Mouse (Mus musculus): ENCODE measurements around the gene Etv6. TPM values are rescaled to one million over a fixed set of nuclear protein-coding genes. Genes with fewer than 3 reads are reported as not detected.

The Etv6 gene
- polyA plus RNA-seq, 1 experiment from 2014 or later, result 2.7 TPM

- no peak overlapping the region for H3K9ac ChIP-seq (ENCODE audit: low read depth, low read length)
- H3K27ac ChIP-seq (ENCODE audit: low read length), result no peak overlapping the region
- H3K27me3 ChIP-seq (ENCODE audit: control insufficient read depth, insufficient read depth, low read depth, low read length), result no peaks in the 10 kb centered on the region
- ATAC-seq (ENCODE audit: low read depth), result no peak
- WGBS (ENCODE audit: insufficient replicate concordance), result 60% methylated on average over 2 of the region's 2 CpGs
- H3K4me1 ChIP-seq (ENCODE audit: control insufficient read depth, low read depth, low read length), result no peaks in the 10 kb centered on the region
- H3K4me3 ChIP-seq (ENCODE audit: low read depth, low read length), result no peak overlapping the region
- H3K4me2 ChIP-seq (ENCODE audit: low read depth, low read length), result no peak overlapping the region
- no peaks in the 10 kb centered on the region for H3K36me3 ChIP-seq (ENCODE audit: control insufficient read depth, insufficient read depth)
- H3K9me3 ChIP-seq (replicated peaks; ENCODE audit: control insufficient read depth, low read length), result no peaks in the 10 kb centered on the region
Measured at GRCm38 (mm10) chr6:134026264-134026663, 9.2 kb upstream of the Etv6 start.

GRCm38 (mm10) chr6:134027022-134027421 is 8.5 kb upstream of the Etv6 start:
- no peak overlapping the region for H3K27ac ChIP-seq (ENCODE audit: low read length)
- 67% methylated on average over 4 of the region's 4 CpGs for WGBS (ENCODE audit: insufficient replicate concordance)
- no peaks in the 10 kb centered on the region for H3K4me1 ChIP-seq (ENCODE audit: control insufficient read depth, low read depth, low read length)
- no peak for ATAC-seq (ENCODE audit: low read depth)
- no peak overlapping the region for H3K4me2 ChIP-seq (ENCODE audit: low read depth, low read length)
- no peak overlapping the region for H3K9ac ChIP-seq (ENCODE audit: low read depth, low read length)
- H3K36me3 ChIP-seq (ENCODE audit: control insufficient read depth, insufficient read depth), result no peaks in the 10 kb centered on the region
- no peak overlapping the region for H3K4me3 ChIP-seq (ENCODE audit: low read depth, low read length)
- no peaks in the 10 kb centered on the region for H3K9me3 ChIP-seq (replicated peaks; ENCODE audit: control insufficient read depth, low read length)
- no peaks in the 10 kb centered on the region for H3K27me3 ChIP-seq (ENCODE audit: control insufficient read depth, insufficient read depth, low read depth, low read length)

- Histone ChIP-seq H3K9ac (ENCODE audit: low read depth, low read length) (no peak overlapping the region), H3K9me3 (replicated peaks; ENCODE audit: control insufficient read depth, low read length) (no peaks in the 10 kb centered on the region), H3K36me3 (ENCODE audit: control insufficient read depth, insufficient read depth) (no peaks in the 10 kb centered on the region), H3K4me3 (ENCODE audit: low read depth, low read length) (no peak overlapping the region), H3K27me3 (ENCODE audit: control insufficient read depth, insufficient read depth, low read depth, low read length) (no peaks in the 10 kb centered on the region), H3K4me2 (ENCODE audit: low read depth, low read length) (no peak overlapping the region), H3K4me1 (ENCODE audit: control insufficient read depth, low read depth, low read length) (peaks cover 6% of the 10 kb centered on the region), H3K27ac (ENCODE audit: low read length) (no peak overlapping the region)
- no peak for ATAC-seq (ENCODE audit: low read depth)
- 57% methylated on average over 7 of the region's 7 CpGs for WGBS (ENCODE audit: insufficient replicate concordance)
Measured at GRCm38 (mm10) chr6:134032451-134032850, 3.0 kb upstream of the Etv6 start.

- ATAC-seq (ENCODE audit: low read depth), result no peak
- WGBS (ENCODE audit: insufficient replicate concordance), result 1% methylated on average over 8 of the region's 8 CpGs
- peak overlapping the region; percentile 92 for H3K27ac ChIP-seq (ENCODE audit: low read length)
Measured at GRCm38 (mm10) chr6:134034436-134034835, 1.1 kb upstream of the Etv6 start.

GRCm38 (mm10) chr6:134034904-134035489 is 503 bp upstream of the Etv6 start:
- Histone ChIP-seq H3K36me3 (ENCODE audit: control insufficient read depth, insufficient read depth) (no peaks in the 10 kb centered on the region), H3K27ac (ENCODE audit: low read length) (peak overlapping the region; percentile 92), H3K27me3 (ENCODE audit: control insufficient read depth, insufficient read depth, low read depth, low read length) (no peaks in the 10 kb centered on the region), H3K9me3 (replicated peaks; ENCODE audit: control insufficient read depth, low read length) (no peaks in the 10 kb centered on the region), H3K4me2 (ENCODE audit: low read depth, low read length) (peak overlapping the region; percentile 81), H3K4me3 (ENCODE audit: low read depth, low read length) (peak overlapping the region; percentile 76), H3K9ac (ENCODE audit: low read depth, low read length) (peak overlapping the region; percentile 80), H3K4me1 (ENCODE audit: control insufficient read depth, low read depth, low read length) (peaks cover 15% of the 10 kb centered on the region)
- WGBS (ENCODE audit: insufficient replicate concordance), result under 1% methylated on average over 55 of the region's 55 CpGs
- peak; percentile 77 for ATAC-seq (ENCODE audit: low read depth)

More at GRCm38 (mm10) chr6:134034436-134034835, 1.1 kb upstream of the Etv6 start:
- no peaks in the 10 kb centered on the region for H3K36me3 ChIP-seq (ENCODE audit: control insufficient read depth, insufficient read depth)
- H3K27me3 ChIP-seq (ENCODE audit: control insufficient read depth, insufficient read depth, low read depth, low read length), result no peaks in the 10 kb centered on the region
- H3K9ac ChIP-seq (ENCODE audit: low read depth, low read length), result peak overlapping the region; percentile 80
- H3K9me3 ChIP-seq (replicated peaks; ENCODE audit: control insufficient read depth, low read length), result no peaks in the 10 kb centered on the region
- peak overlapping the region; percentile 76 for H3K4me3 ChIP-seq (ENCODE audit: low read depth, low read length)
- H3K4me2 ChIP-seq (ENCODE audit: low read depth, low read length), result peak overlapping the region; percentile 81
- H3K4me1 ChIP-seq (ENCODE audit: control insufficient read depth, low read depth, low read length), result peaks cover 15% of the 10 kb centered on the region

GRCm38 (mm10) chr6:134036491-134036911 is 1.0 kb downstream of the Etv6 start:
- no peak for ATAC-seq (ENCODE audit: low read depth)
- 1% methylated on average over 8 of the region's 8 CpGs for WGBS (ENCODE audit: insufficient replicate concordance)
- Histone ChIP-seq H3K36me3 (ENCODE audit: control insufficient read depth, insufficient read depth) (no peaks in the 10 kb centered on the region), H3K9me3 (replicated peaks; ENCODE audit: control insufficient read depth, low read length) (no peaks in the 10 kb centered on the region), H3K27me3 (ENCODE audit: control insufficient read depth, insufficient read depth, low read depth, low read length) (no peaks in the 10 kb centered on the region), H3K4me2 (ENCODE audit: low read depth, low read length) (peak overlapping the region; percentile 81), H3K4me3 (ENCODE audit: low read depth, low read length) (peak overlapping the region; percentile 76), H3K4me1 (ENCODE audit: control insufficient read depth, low read depth, low read length) (peaks cover 16% of the 10 kb centered on the region), H3K9ac (ENCODE audit: low read depth, low read length) (peak overlapping the region; percentile 80), H3K27ac (ENCODE audit: low read length) (no peak overlapping the region; the same call in 1 of the 2 replicates)

GRCm38 (mm10) chr6:134036951-134037431 is 1.5 kb downstream of the Etv6 start:
- peak overlapping the region; percentile 12; the same call in 1 of the 2 replicates for H3K9ac ChIP-seq (ENCODE audit: low read depth, low read length)
- H3K9me3 ChIP-seq (replicated peaks; ENCODE audit: control insufficient read depth, low read length), result no peaks in the 10 kb centered on the region
- H3K4me3 ChIP-seq (ENCODE audit: low read depth, low read length), result peak overlapping the region; percentile 76
- no peaks in the 10 kb centered on the region for H3K36me3 ChIP-seq (ENCODE audit: control insufficient read depth, insufficient read depth)
- H3K27me3 ChIP-seq (ENCODE audit: control insufficient read depth, insufficient read depth, low read depth, low read length), result no peaks in the 10 kb centered on the region
- peak overlapping the region; percentile 81 for H3K4me2 ChIP-seq (ENCODE audit: low read depth, low read length)
- H3K27ac ChIP-seq (ENCODE audit: low read length), result peak overlapping the region; percentile 21; the same call in 1 of the 2 replicates
- no peak for ATAC-seq (ENCODE audit: low read depth)
- peaks cover 16% of the 10 kb centered on the region for H3K4me1 ChIP-seq (ENCODE audit: control insufficient read depth, low read depth, low read length)
- 8% methylated on average over 3 of the region's 3 CpGs for WGBS (ENCODE audit: insufficient replicate concordance)

- 23% methylated on average over 10 of the region's 10 CpGs for WGBS (ENCODE audit: insufficient replicate concordance)
- no peak for ATAC-seq (ENCODE audit: low read depth)
- Histone ChIP-seq H3K4me1 (ENCODE audit: control insufficient read depth, low read depth, low read length) (peaks cover 18% of the 10 kb centered on the region), H3K4me2 (ENCODE audit: low read depth, low read length) (peak overlapping the region; percentile 81), H3K4me3 (ENCODE audit: low read depth, low read length) (no peak overlapping the region), H3K9me3 (replicated peaks; ENCODE audit: control insufficient read depth, low read length) (no peaks in the 10 kb centered on the region), H3K27ac (ENCODE audit: low read length) (no peak overlapping the region), H3K9ac (ENCODE audit: low read depth, low read length) (no peak overlapping the region), H3K27me3 (ENCODE audit: control insufficient read depth, insufficient read depth, low read depth, low read length) (no peaks in the 10 kb centered on the region), H3K36me3 (ENCODE audit: control insufficient read depth, insufficient read depth) (no peaks in the 10 kb centered on the region)
Measured at GRCm38 (mm10) chr6:134037960-134038359, 2.5 kb downstream of the Etv6 start.

- H3K4me3 ChIP-seq (ENCODE audit: low read depth, low read length), result no peak overlapping the region
Measured at GRCm38 (mm10) chr6:134038881-134039280, 3.4 kb downstream of the Etv6 start.

More at GRCm38 (mm10) chr6:134038881-134039280, 3.4 kb downstream of the Etv6 start:
- Histone ChIP-seq H3K36me3 (ENCODE audit: control insufficient read depth, insufficient read depth) (no peaks in the 10 kb centered on the region), H3K9ac (ENCODE audit: low read depth, low read length) (no peak overlapping the region), H3K4me2 (ENCODE audit: low read depth, low read length) (peak overlapping the region; percentile 3; the same call in 1 of the 2 replicates), H3K27me3 (ENCODE audit: control insufficient read depth, insufficient read depth, low read depth, low read length) (no peaks in the 10 kb centered on the region), H3K9me3 (replicated peaks; ENCODE audit: control insufficient read depth, low read length) (no peaks in the 10 kb centered on the region), H3K4me1 (ENCODE audit: control insufficient read depth, low read depth, low read length) (peaks cover 18% of the 10 kb centered on the region), H3K27ac (ENCODE audit: low read length) (no peak overlapping the region)
- WGBS (ENCODE audit: insufficient replicate concordance), result 24% methylated on average over 6 of the region's 6 CpGs
- no peak for ATAC-seq (ENCODE audit: low read depth)
